Mouse (Mus musculus) CD4-positive naive resting alpha-beta T cell, adult 57 days (primary cell): ENCODE data around the gene Ccl8. TPM values are rescaled to one million over a fixed set of nuclear protein-coding genes. Genes with fewer than 3 reads are reported as not detected.

Experiments used
- total RNA-seq: library from RNA; stranded (reverse); gene quantifications from one replicate; pipeline ENCODE4 v1.2.4, GENCODE M21; 2023

Ccl8 gene
- not detected for total RNA-seq

DNA sequence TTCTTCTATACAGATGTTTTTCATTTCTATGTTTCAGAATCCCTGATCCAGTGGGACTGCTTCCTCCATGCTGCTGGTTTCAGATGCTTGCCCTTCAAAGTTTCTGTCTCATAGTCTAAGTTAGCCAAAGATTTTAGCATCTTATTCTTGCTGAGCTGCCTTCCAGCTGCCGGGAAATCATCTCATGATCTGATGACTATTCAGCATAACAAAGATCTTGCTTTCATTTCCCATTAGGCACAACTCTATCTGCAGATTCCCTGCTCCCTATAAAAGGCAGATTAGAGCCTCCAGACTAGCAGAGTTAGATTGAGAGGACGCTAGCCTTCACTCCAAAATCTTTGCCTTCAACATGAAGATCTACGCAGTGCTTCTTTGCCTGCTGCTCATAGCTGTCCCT is at the start of gene Ccl8:
Gene Ccl8 (plus strand): TSS at position 301 of the 400 bp plus-strand sequence.

DNA sequence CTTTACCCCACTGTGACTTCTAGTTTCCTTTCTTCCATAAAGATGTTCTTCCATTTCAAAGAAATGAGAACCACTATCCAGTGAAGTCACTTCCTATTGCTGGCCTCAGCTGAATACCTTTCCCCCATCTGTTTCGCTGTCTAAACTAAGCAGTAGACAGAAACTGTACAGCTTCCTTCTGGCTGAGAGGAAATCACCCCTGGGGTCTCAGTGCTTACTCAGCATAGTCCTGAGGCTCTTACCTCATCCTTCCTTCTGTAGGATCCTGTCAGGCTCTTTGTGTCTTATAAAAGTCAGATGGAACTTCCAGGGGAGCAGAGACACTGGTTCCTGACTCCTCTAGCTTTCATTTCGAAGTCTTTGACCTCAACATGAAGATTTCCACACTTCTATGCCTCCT is 13.5 kb upstream of the Ccl8 start, which contains the start of gene Ccl12:
Gene Ccl12 (plus strand): TSS at position 317 of the 400 bp plus-strand sequence.

Other genes starting within 250 kb of the Ccl8 start
- gene Asic2, start 146.7 kb upstream of the Ccl8 start, total RNA-seq, result not detected
- 0.77 TPM for gene Ccl2, start 79.6 kb upstream of the Ccl8 start, total RNA-seq
- gene Gm17268, start 76.6 kb upstream of the Ccl8 start, total RNA-seq, result not detected
- gene Ccl7, start 69.5 kb upstream of the Ccl8 start, total RNA-seq, result not detected
- gene Ccl11, start 57.4 kb upstream of the Ccl8 start, total RNA-seq, result not detected
- not detected for gene Ccl12, start 13.3 kb upstream of the Ccl8 start, total RNA-seq
- not detected for gene Ccl1, start 190.5 kb downstream of the Ccl8 start, total RNA-seq